Mouse (Mus musculus) hindbrain, embryonic 15.5 days (tissue): ENCODE results near the gene Bax. TPM values are rescaled to one million over a fixed set of nuclear protein-coding genes. Genes with fewer than 3 reads are reported as not detected.

ENCODE experiments used
- ATAC-seq: fragments of 200-750 bp; cut with Nextera tagmentation; 2 replicates; pipeline ENCODE4 v1.8.0; 2017; ENCODE audit warnings: low read depth, moderate number of reproducible peaks, moderate TSS enrichment; ENCODE audit not compliant: low FRiP score
- H3K27ac ChIP-seq: fragments of 300-500 bp; sonication (generic); replicated peaks from 2 replicates; pipeline ENCODE4 v1.5.1; 2015; ENCODE audit warnings: mild to moderate bottlenecking, inconsistent platforms
- H3K27me3 ChIP-seq: fragments of 300-500 bp; sonication (generic); 2 replicates; pipeline ENCODE4 v1.6.1; 2015; ENCODE audit warnings: control low read depth, inconsistent platforms
- H3K36me3 ChIP-seq: fragments of 300-500 bp; sonication (generic); 2 replicates; pipeline ENCODE4 v1.6.1; 2015; ENCODE audit warnings: control low read depth, inconsistent platforms
- H3K4me1 ChIP-seq: fragments of 300-500 bp; sonication (generic); replicated peaks from 2 replicates; pipeline ENCODE4 v1.6.1; 2015; ENCODE audit warnings: control low read depth, inconsistent platforms
- H3K4me2 ChIP-seq: fragments of 300-500 bp; sonication (generic); 2 replicates; pipeline ENCODE4 v1.6.1; 2015; ENCODE audit warnings: moderate library complexity, mild to moderate bottlenecking, inconsistent platforms
- H3K4me3 ChIP-seq: fragments of 300-500 bp; sonication (generic); 2 replicates; pipeline ENCODE4 v1.5.1; 2015; ENCODE audit warnings: mild to moderate bottlenecking, inconsistent platforms
- H3K9ac ChIP-seq: fragments of 300-500 bp; sonication (generic); 2 replicates; pipeline ENCODE4 v1.6.1; 2015; ENCODE audit warnings: inconsistent platforms
- H3K9me3 ChIP-seq: fragments of 300-500 bp; sonication (generic); 2 replicates; pipeline ENCODE4 v1.6.1; 2016; ENCODE audit warnings: control low read depth, inconsistent platforms
- WGBS: fragments of 180-500 bp; shearing (Covaris S2); methylation state at CpG from one replicate; pipeline ENCODE4 v1.1.7; 2015; 5-methylcytosine and 5-hydroxymethylcytosine counted together
- polyA plus RNA-seq: library from polyadenylated mRNA; unstranded; fragments of >200 nt; fragmentation: Nextera tagmentation; extraction: Ambion mirVana; gene quantifications from 2 replicates; pipeline ENCODE4 v1.2.1, GENCODE M21; 2015

Gene Bax
- polyA plus RNA-seq = 245 and 250 TPM in 2 replicates

- WGBS = 0% methylated on average over 54 of the region's 58 CpGs
- peak within 1 kb of the TSS; percentile 85 for H3K27ac ChIP-seq
These were observed at the start of gene Bax for GRCm38 (mm10) chr7:45466283-45467089. TSS of gene Bax (minus strand) at chr7:45466898.

DNA sequence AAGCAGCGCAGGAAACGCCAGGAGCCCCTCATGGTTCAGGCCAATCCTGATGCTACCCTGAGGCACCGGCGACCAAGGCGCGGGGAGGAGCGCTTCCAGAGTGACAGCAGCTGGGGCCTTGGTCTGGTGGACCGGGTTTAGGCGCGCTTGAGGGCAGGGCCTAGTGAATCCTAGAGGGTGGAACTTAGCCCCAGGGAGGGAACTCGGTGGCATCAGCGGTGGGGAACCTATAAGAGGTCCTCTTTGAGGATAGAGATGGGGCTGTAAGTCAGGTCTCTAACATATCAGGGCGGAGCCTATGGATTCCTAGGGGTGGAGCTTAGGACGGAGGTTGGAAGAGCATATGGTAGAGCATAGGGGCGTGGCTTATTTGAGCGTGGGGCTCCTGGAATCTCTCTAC, 48.7 kb upstream of the Bax start:
- Histone ChIP-seq H3K4me2 (0 out of 2 replicates have a peak overlapping the region, but pooled peaks have one; percentile 6), H3K9ac (no peak overlapping the region), H3K4me1 (no peaks in the 10 kb centered on the region), H3K27ac (no peak overlapping the region), H3K36me3 (no peaks in the 10 kb centered on the region), H3K4me3 (no peak overlapping the region), H3K27me3 (no peaks in the 10 kb centered on the region), H3K9me3 (no peaks in the 10 kb centered on the region)
- 33% methylated on average over 16 of the region's 16 CpGs for WGBS
- no peak for ATAC-seq

More at GRCm38 (mm10) chr7:45466283-45467089, at the start of gene Bax:
- Histone ChIP-seq H3K9me3 (no peaks in the 10 kb centered on the region), H3K4me2 (peak within 1 kb of the TSS; percentile 77), H3K27me3 (no peaks in the 10 kb centered on the region), H3K4me1 (peaks cover 25% of the 10 kb centered on the region), H3K4me3 (peak within 1 kb of the TSS; percentile 81), H3K9ac (peak within 1 kb of the TSS; percentile 85), H3K36me3 (peaks cover 24% of the 10 kb centered on the region)
- peak; percentile 83 for ATAC-seq

- Histone ChIP-seq H3K4me3 (no peak overlapping the region), H3K36me3 (no peaks in the 10 kb centered on the region), H3K4me1 (peaks cover 4% of the 10 kb centered on the region), H3K27me3 (no peaks in the 10 kb centered on the region), H3K4me2 (no peak overlapping the region), H3K27ac (no peak overlapping the region), H3K9me3 (no peaks in the 10 kb centered on the region), H3K9ac (no peak overlapping the region)
- WGBS = 87% methylated on average over 7 of the region's 7 CpGs
- ATAC-seq = no peak
These were observed 47.7 kb upstream of the Bax start for GRCm38 (mm10) chr7:45514411-45514810.

DNA sequence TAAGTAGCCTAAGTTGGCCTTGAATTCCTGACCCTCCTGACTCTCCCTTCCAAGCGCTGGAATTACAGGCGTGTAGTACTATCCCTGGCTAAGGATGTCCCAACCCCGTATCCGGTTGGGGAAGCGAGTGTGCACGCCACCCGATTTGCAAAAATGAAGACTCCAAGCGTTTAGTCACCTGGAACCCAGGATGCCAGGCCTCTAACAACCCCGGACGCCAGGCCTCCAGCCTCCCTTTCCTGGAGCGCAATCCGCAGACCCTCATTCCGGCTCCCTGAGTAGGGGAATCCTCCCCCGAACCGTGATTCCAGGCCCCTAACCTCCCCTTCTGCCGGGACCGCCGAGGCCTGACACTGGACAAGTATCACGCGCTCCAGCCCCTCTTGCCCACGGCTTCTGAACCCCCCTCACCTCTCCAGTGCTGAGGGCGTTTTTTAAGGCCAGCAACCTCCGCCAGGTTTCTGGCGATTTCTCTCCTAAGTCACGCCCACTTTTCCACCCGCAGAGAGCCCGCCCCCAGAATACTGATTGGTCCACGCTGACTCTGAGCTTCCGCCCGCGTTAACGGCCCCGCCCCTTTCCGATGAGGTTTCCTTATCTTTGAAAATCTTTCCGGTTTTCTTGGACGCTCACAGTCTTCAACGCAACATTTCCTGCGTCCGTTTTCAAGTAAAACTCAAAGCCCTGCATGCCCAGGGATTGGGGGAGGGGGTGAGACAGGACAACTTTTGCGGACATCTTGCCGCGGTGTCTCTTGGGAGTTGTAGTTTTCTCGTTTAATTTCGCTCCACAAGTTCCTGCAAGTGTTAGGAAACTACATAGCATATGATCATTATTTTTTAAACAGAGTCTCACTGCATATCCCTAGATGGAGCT, 43.5 kb upstream of the Bax start, which contains the start of gene Nucb1:
TSS of gene Nucb1 (minus strand) at position 495 of the 876 bp plus-strand sequence.
- Histone ChIP-seq H3K9ac (peak within 1 kb of the TSS; percentile 71), H3K27ac (peak within 1 kb of the TSS; percentile 85)

GRCm38 (mm10) chr7:45509181-45509882, 42.6 kb upstream of the Bax start:
- Histone ChIP-seq H3K27me3 (no peaks in the 10 kb centered on the region), H3K4me2 (peak overlapping the region; percentile 86), H3K9me3 (no peaks in the 10 kb centered on the region), H3K4me3 (peak overlapping the region; percentile 63), H3K4me1 (peaks cover 16% of the 10 kb centered on the region), H3K36me3 (peaks cover 12% of the 10 kb centered on the region; the same call in 1 of the 2 replicates), H3K27ac (peak overlapping the region; percentile 85), H3K9ac (peak overlapping the region; percentile 71)
- ATAC-seq = peak; percentile 17; the same call in 1 of the 2 replicates
- WGBS = 39% methylated on average over 19 of the region's 19 CpGs

More for the DNA sequence above, 43.5 kb upstream of the Bax start, which contains the start of gene Nucb1:
- no peaks in the 10 kb centered on the region for H3K27me3 ChIP-seq
- H3K9me3 ChIP-seq = no peaks in the 10 kb centered on the region
- peak within 1 kb of the TSS; percentile 86 for H3K4me2 ChIP-seq
- H3K4me3 ChIP-seq = peak within 1 kb of the TSS; percentile 63
- ATAC-seq = peak; percentile 94
- H3K4me1 ChIP-seq = peaks cover 16% of the 10 kb centered on the region
- peaks cover 12% of the 10 kb centered on the region; the same call in 1 of the 2 replicates for H3K36me3 ChIP-seq
- under 1% methylated on average over 44 of the region's 44 CpGs for WGBS

- Histone ChIP-seq H3K9me3 (no peaks in the 10 kb centered on the region), H3K36me3 (peaks cover 12% of the 10 kb centered on the region; the same call in 1 of the 2 replicates), H3K4me3 (no peak overlapping the region), H3K4me1 (peaks cover 16% of the 10 kb centered on the region), H3K9ac (peak overlapping the region; percentile 71; the same call in 1 of the 2 replicates), H3K27me3 (no peaks in the 10 kb centered on the region), H3K4me2 (peak overlapping the region; percentile 86), H3K27ac (no peak overlapping the region)
- ATAC-seq = no peak
- WGBS = 85% methylated on average over 6 of the region's 6 CpGs
These were observed 41.9 kb upstream of the Bax start for GRCm38 (mm10) chr7:45508561-45508960.

DNA sequence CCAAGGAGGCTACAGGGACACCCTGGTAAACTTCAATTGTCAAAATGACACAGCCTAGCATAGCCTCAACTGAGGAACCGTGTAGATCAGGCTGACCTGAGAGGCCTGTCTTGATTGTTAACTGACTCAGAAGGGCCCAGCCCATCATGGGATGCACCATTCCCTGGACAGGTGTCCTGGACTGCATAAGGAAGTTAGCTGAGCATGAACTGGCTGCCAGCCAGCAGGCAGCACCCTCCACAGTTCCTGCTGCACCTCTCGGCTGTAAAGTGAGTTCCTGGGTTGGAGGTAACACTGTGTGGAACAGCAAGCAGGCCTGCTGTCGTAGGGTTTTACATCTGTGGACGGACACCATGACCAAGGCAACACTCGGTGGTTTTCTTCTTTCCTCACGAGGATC, 40.9 kb upstream of the Bax start:
- Histone ChIP-seq H3K27ac (no peak overlapping the region), H3K4me1 (peaks cover 16% of the 10 kb centered on the region), H3K9me3 (no peaks in the 10 kb centered on the region), H3K9ac (no peak overlapping the region), H3K4me2 (no peak overlapping the region), H3K36me3 (peaks cover 12% of the 10 kb centered on the region; the same call in 1 of the 2 replicates), H3K4me3 (no peak overlapping the region), H3K27me3 (no peaks in the 10 kb centered on the region)
- ATAC-seq = no peak
- 93% methylated on average over 6 of the region's 6 CpGs for WGBS

DNA sequence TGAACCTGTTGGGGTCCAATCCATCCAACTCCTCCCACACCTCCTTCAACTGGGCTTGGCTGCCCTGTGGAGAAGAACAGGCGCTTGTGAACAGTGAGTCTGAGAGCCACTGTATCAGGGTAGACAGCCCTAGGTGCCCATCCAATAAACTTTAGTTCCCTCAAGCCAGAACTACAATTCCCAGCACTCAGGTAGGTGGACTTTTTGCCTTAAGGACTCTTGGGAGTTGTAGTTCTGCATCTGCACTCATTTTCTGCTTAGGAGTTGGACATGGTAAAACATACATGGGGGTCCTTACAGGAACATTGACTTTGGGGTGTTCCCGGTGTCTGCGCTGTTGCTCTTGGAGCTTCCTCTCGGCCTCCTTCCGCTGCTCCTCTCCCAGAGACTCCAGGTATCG, 31.7 kb upstream of the Bax start:
- Histone ChIP-seq H3K4me1 (no peaks in the 10 kb centered on the region), H3K9me3 (no peaks in the 10 kb centered on the region), H3K27me3 (no peaks in the 10 kb centered on the region), H3K4me3 (no peak overlapping the region), H3K27ac (no peak overlapping the region), H3K4me2 (no peak overlapping the region), H3K9ac (no peak overlapping the region), H3K36me3 (peaks cover 57% of the 10 kb centered on the region)
- no peak for ATAC-seq
- WGBS = 93% methylated on average over 6 of the region's 6 CpGs

DNA sequence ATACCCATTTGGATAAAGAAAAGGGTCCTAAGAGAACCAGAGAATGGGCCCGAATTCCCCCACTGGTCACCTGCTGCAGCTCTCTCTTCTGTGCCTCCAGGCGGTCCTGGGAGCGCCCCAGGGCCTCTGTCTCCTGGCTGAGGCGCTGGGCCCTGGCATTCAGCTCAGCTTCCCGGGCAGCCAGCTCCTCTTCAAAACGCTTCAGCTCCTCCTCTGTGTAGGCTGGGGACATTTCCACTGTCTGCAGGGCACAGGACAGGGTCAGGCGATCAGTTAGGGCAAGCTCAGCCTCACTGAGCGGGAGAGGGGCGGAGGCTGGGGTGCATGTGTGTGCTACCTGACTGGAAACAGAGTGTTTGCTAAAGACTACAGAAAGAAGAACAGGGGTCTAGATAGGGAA, 27.9 kb upstream of the Bax start:
- no peak overlapping the region for H3K27ac ChIP-seq
- peaks cover 10% of the 10 kb centered on the region; the same call in 1 of the 2 replicates for H3K4me1 ChIP-seq
- no peaks in the 10 kb centered on the region for H3K9me3 ChIP-seq
- peaks cover 50% of the 10 kb centered on the region for H3K36me3 ChIP-seq
- 86% methylated on average over 9 of the region's 9 CpGs for WGBS
- H3K4me3 ChIP-seq = no peak overlapping the region
- no peaks in the 10 kb centered on the region for H3K27me3 ChIP-seq
- H3K9ac ChIP-seq = no peak overlapping the region
- no peak for ATAC-seq
- H3K4me2 ChIP-seq = no peak overlapping the region

DNA sequence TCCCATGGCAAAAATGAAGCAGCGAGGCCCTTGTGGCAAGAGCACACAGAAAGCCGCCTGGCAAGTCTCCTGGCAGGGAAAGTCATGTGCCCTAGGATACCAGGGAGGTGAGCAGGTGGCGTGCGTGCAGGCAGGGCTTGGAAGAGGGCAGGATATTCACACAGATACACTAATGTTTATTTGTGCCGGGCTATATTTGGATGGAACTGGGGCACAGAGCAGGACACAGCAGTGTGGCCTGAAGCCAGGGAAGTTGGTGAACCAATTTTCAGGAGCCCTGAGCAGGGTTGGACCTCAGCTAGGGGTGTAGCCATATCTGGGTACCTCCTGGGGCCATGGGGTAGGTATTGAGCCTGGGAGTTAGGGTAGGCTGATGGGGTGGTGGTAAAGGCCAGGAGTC, 26.3 kb upstream of the Bax start:
- H3K27ac ChIP-seq = no peak overlapping the region
- 96% methylated on average over 5 of the region's 5 CpGs for WGBS
- no peak for ATAC-seq
- peaks cover 25% of the 10 kb centered on the region for H3K4me1 ChIP-seq
- H3K36me3 ChIP-seq = peaks cover 45% of the 10 kb centered on the region
- H3K9me3 ChIP-seq = no peaks in the 10 kb centered on the region
- no peaks in the 10 kb centered on the region for H3K27me3 ChIP-seq
- no peak overlapping the region for H3K9ac ChIP-seq
- H3K4me3 ChIP-seq = no peak overlapping the region
- H3K4me2 ChIP-seq = no peak overlapping the region

DNA sequence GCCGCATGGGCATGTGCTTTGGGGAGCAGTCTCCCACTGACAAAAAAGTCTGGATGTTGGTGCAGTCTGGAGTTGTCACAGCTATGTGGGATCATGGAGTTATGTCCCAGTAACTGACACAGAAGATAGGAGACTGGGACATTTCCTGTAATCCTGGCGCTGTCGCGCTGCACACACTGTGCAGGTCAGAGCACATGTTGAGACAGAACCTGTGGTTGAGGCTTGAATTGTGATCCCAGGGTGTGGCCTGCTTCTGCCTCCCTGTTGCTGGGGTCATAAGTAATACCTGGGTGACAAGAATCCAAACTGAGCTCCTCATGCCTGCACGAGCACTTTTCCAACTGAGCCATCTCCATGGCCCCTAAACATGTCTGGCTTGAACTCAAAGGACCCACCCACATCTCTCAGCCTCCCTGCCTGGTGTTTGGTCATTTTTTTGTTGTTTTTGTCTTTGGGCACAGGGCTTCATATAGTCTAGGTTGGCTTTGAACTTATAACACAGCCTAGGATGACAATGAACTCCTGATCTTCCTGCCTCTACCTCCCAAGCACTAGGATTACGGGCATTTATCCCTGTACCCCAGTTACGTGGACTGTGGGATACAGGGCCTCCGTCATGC, 25.6 kb upstream of the Bax start:
- H3K9ac ChIP-seq = no peak overlapping the region
- no peaks in the 10 kb centered on the region for H3K9me3 ChIP-seq
- WGBS = 94% methylated on average over 8 of the region's 8 CpGs
- no peak overlapping the region for H3K27ac ChIP-seq
- H3K4me2 ChIP-seq = no peak overlapping the region
- peaks cover 28% of the 10 kb centered on the region for H3K4me1 ChIP-seq
- no peaks in the 10 kb centered on the region for H3K27me3 ChIP-seq
- ATAC-seq = no peak
- H3K36me3 ChIP-seq = peaks cover 45% of the 10 kb centered on the region
- no peak overlapping the region for H3K4me3 ChIP-seq
